Comparison of ENCODE assay signal across 21 mouse cellular contexts in the genomic region with DNA sequence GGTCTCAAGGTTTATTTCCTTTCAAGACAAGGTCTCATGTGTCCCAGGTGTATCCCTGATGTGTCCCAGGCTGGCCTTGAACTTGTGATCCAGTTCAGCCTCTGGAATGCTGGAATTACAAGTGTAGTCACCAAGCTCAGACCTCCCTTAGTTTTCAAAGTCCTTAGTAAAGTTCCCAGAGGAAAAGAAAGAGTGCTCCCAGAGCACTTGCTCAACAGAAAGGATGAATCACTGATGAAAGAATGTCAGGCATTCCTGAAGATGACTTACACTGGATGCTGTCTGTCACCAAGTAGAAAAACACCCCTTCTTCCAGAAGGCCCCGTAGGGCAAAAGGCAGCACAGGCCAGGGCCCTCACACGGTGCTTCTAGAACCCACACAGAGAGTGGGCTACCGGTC. TPM values are rescaled to one million over a fixed set of nuclear protein-coding genes. Genes with fewer than 3 reads are reported as not detected.
A peak's percentile ranks its signal among the peaks of the same experiment; 100 is the strongest.
DNase-seq lines count a peak whose midpoint lies in the region; ATAC-seq lines count a peak whose summit lies in the region.
"Had no signal": no experiment of that assay in that cellular context is flagged by ENCODE, and none has a peak within 500 bp of the region (broad histone marks: within the 10 kb centered on the region; RNA-seq: fewer than 3 reads in every experiment).

No protein-coding gene starts in this region.

- H3K4me2 ChIP-seq in heart, embryonic 15.5 days: no peak overlapping the region
- H3K4me2 ChIP-seq: hindbrain, embryonic 13.5 days; lung, embryonic 15.5 days; midbrain, embryonic 15.5 days; neural tube, embryonic 13.5 days had no signal

- ATAC-seq in heart, embryonic 15.5 days (replicated peaks; ENCODE audit: insufficient number of reproducible peaks, insufficient read depth, low FRiP score, low read depth): no peak
- ATAC-seq: forebrain, postnatal 0 days; midbrain, embryonic 15.5 days had no signal

- no peak overlapping the region for H3K9ac ChIP-seq in heart, embryonic 15.5 days
- H3K9ac ChIP-seq: forebrain, postnatal 0 days; hindbrain, embryonic 13.5 days; lung, embryonic 15.5 days; midbrain, embryonic 15.5 days; neural tube, embryonic 13.5 days had no signal

- H3K9me3 ChIP-seq in heart, embryonic 15.5 days (replicated peaks): no peaks in the 10 kb centered on the region
- H3K9me3 ChIP-seq in hindbrain, embryonic 10.5 days: no peaks in the 10 kb centered on the region
- H3K9me3 ChIP-seq: hindbrain, embryonic 13.5 days; lung, embryonic 15.5 days; midbrain, embryonic 15.5 days; neural tube, embryonic 13.5 days had no signal

- H3K36me3 ChIP-seq in heart, embryonic 15.5 days: no peaks in the 10 kb centered on the region
- no peaks in the 10 kb centered on the region for H3K36me3 ChIP-seq in hindbrain, embryonic 10.5 days
- H3K36me3 ChIP-seq: hindbrain, embryonic 13.5 days; lung, embryonic 15.5 days; midbrain, embryonic 15.5 days; neural tube, embryonic 13.5 days had no signal

- DNase-seq in adrenal gland, adult (ENCODE audit: inconsistent age in 2 of 2, low spot score in 1 of 2): peak; percentile 55 to 85
- no peak for DNase-seq in adrenal gland, postnatal 36 days
- no peak for DNase-seq in heart, adult 18-20 months
- DNase-seq in A20 (ENCODE audit: low read depth, low spot score) (peak; percentile 48), R1 (ENCODE audit: low read depth, low spot score) (peak; percentile 77)
- no peak for DNase-seq in hindbrain, embryonic 10.5 days (ENCODE audit: low spot score)
- no peak for DNase-seq in cerebellum, postnatal 10 days
- DNase-seq: cerebellum, adult 11-12 months; cerebellum, postnatal 14 days; forebrain, postnatal 0 days; heart, postnatal 14 days; kidney, adult 11 months; left cerebral cortex, postnatal 4 days had no signal

- 41% methylated on average over 3 of the region's 3 CpGs for WGBS in heart, embryonic 15.5 days
- WGBS in hindbrain, embryonic 10.5 days: 78% methylated on average over 3 of the region's 3 CpGs

- H3K4me1 ChIP-seq in heart, embryonic 15.5 days (replicated peaks): peaks cover 26% of the 10 kb centered on the region
- H3K4me1 ChIP-seq in hindbrain, embryonic 10.5 days (replicated peaks): peaks cover 13% of the 10 kb centered on the region

- H3K4me3 ChIP-seq in heart, embryonic 15.5 days: no peak overlapping the region
- no peak overlapping the region for H3K4me3 ChIP-seq in hindbrain, embryonic 10.5 days
- H3K4me3 ChIP-seq: hindbrain, embryonic 13.5 days; left cerebral cortex, adult 2 months; lung, embryonic 15.5 days; midbrain, embryonic 15.5 days; neural tube, embryonic 13.5 days had no signal

- 0 out of 2 replicates have a peak overlapping the region, but pooled peaks have one; percentile 16 for H3K27ac ChIP-seq in heart, embryonic 15.5 days
- no peak overlapping the region for H3K27ac ChIP-seq in hindbrain, embryonic 10.5 days
- H3K27ac ChIP-seq: hindbrain, embryonic 13.5 days; kidney, postnatal 0 days; left cerebral cortex, adult 2 months; macrophage; midbrain, embryonic 15.5 days; neural tube, embryonic 13.5 days had no signal

- no peaks in the 10 kb centered on the region for H3K27me3 ChIP-seq in heart, embryonic 15.5 days
- no peaks in the 10 kb centered on the region for H3K27me3 ChIP-seq in hindbrain, embryonic 10.5 days (ENCODE audit: insufficient read depth, poor library complexity, severe bottlenecking)
- H3K27me3 ChIP-seq: hindbrain, embryonic 13.5 days; lung, embryonic 15.5 days; midbrain, embryonic 15.5 days; neural tube, embryonic 13.5 days had no signal

RNA-seq across cellular contexts. Expression of gene Clic4, which starts 28.6 kb away (rescaled TPM):
- 100 to 1,000 TPM in 1 of 2 experiments, 10 to 100 TPM in 1; 73.1 to 114 TPM for total RNA-seq in adrenal gland, postnatal 36 days (2021)
- 252 and 254 TPM in 2 replicates for polyA plus RNA-seq in heart, embryonic 15.5 days (2015; fragmentation: Nextera tagmentation; extraction: Ambion mirVana)
- 100 to 1,000 TPM; 253 to 258 TPM for total RNA-seq in heart, adult 18-20 months (2021)
- 184 and 220 TPM in 2 replicates for polyA plus RNA-seq in hindbrain, embryonic 10.5 days (2016; fragmentation: Nextera tagmentation; extraction: Ambion mirVana)

RNA-seq across cellular contexts. Expression of gene Srrm1, which starts 52.0 kb away (rescaled TPM):
- 100 to 1,000 TPM; 101 to 125 TPM for total RNA-seq in adrenal gland, postnatal 36 days (2021)
- polyA plus RNA-seq in heart, embryonic 15.5 days (2015; fragmentation: Nextera tagmentation; extraction: Ambion mirVana): 134 and 152 TPM in 2 replicates
- total RNA-seq in heart, adult 18-20 months (2021): 10 to 100 TPM; 45.3 to 60.2 TPM
- polyA plus RNA-seq in hindbrain, embryonic 10.5 days (2016; fragmentation: Nextera tagmentation; extraction: Ambion mirVana): 219 and 225 TPM in 2 replicates

Comparison
In these comparisons a context has a peak if more than half of its experiments do, and no peak if none do; other contexts are left out.
1. DNase-seq: peak in adrenal gland, adult (2 of 2), A20 (single experiment) and R1 (single experiment); none in adrenal gland, postnatal 36 days (0 of 2), heart, adult 18-20 months (0 of 2), hindbrain, embryonic 10.5 days (single experiment) and cerebellum, postnatal 10 days (0 of 2).